Mouse (Mus musculus) brain, embryonic 14.5 days (tissue): Measurements from ENCODE around the gene Necab3. TPM values are rescaled to one million over a fixed set of nuclear protein-coding genes. Genes with fewer than 3 reads are reported as not detected.

Source experiments
- DNase-seq: peaks from one replicate; pipeline ENCODE4 v3.0.0-alpha.2; 2011; ENCODE audit warnings: low read depth
- CTCF ChIP-seq: fragments of 200-500 bp; IDR thresholded peaks from 2 replicates; pipeline ENCODE4 v1.5.1; 2012; ENCODE audit warnings: inconsistent platforms, mild to moderate bottlenecking, moderate library complexity, borderline replicate concordance; ENCODE audit not compliant: insufficient read depth, insufficient read length; ENCODE audit errors: extremely low read depth
- POLR2A ChIP-seq: fragments of 200-500 bp; IDR thresholded peaks from 2 replicates; pipeline ENCODE4 v1.6.1; 2012; ENCODE audit warnings: mild to moderate bottlenecking, inconsistent platforms, borderline replicate concordance; ENCODE audit not compliant: poor library complexity, insufficient read depth, insufficient read length, severe bottlenecking; ENCODE audit errors: extremely low read depth
- polyA plus RNA-seq: library from polyadenylated mRNA; depleted of rRNA; stranded (reverse); fragments of >200 nt; gene quantifications from 2 replicates; pipeline ENCODE4 v1.2.3, GENCODE M21; 2012

Gene Necab3
- polyA plus RNA-seq, 1 experiment: 11.6 TPM

DNA sequence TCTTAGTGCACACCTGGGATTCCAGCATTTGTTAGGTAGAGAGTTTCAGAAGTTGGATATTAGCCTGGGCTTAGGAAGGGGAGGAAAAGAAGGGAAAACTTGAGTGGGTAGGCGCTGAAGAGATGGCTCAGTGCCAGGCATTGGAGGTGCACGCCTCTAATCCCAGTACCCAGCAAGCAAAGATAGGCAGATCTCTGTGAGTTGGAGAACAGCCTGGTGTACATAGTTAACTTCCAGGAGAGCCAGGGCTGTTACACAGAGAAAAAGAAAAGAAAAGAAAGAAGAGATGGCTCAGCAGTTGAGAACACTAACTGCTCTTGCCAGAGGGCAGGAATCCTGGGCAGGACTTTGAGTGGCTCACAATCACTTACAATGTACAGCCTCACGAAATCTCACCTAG lies 32.2 kb downstream of the Necab3 start:
- no peak for TF ChIP-seq CTCF
- TF ChIP-seq POLR2A: no peak
- peak; percentile 29 for DNase-seq

DNA sequence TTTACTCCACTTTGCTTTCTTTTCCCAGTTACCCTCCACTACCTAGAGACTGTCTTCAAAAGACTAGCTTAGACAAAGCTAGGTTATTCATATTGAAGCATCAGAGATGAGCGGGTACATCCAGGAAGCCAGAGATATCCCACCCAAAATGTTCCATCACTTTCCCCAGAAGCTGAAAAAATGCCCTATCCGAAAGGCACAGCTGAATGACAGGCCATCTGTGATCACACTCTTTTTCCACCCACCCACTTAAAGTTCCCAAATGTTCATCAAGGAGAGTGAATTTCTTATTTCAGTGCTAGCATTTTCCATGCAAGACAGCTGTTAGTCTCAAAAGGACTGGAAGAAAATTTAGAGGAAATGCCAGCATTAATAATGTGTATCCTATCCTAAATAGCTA lies 33.4 kb downstream of the Necab3 start:
- no peak for TF ChIP-seq POLR2A
- TF ChIP-seq CTCF: no peak
- peak; percentile 59 for DNase-seq

DNA sequence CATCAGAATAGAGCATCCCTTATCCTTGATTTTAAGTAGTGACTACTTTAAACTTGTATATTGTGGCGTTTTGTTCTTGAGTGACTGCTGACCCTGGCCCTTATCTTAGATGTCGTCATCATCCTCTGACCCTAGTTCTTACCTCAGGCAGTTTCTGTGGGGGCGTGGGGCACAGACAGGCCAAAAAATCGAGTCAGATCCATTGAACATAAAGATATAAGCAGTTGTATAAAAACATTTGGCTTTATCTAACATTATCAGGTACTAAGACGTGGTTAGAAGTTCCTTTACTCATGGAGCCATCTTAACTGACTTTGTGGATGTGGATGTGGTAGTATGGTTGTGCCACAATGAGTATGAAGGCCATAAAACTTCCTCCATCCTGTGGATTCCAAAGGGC lies 36.4 kb downstream of the Necab3 start:
- TF ChIP-seq CTCF (no peak), POLR2A (no peak)
- DNase-seq: no peak

DNA sequence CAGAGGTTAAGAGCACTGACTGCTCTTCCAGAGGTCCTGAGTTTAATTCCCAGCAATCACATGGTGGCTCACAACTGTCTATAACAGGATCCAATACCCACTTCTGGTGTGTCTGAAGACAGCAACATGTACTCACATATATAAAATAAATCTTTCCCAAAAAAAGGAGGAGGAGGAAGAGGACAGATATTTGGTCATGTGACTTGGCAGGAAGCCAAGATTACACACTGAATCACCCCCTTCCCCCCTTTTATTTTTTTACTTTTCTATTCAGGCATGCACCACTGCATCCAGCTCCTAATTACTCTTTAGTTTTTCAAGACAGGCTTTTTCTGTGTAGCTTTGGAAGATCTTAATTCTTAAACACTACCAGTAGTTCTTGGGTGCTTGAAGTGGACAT lies 37.2 kb downstream of the Necab3 start:
- TF ChIP-seq CTCF: no peak
- no peak for TF ChIP-seq POLR2A
- no peak for DNase-seq

DNA sequence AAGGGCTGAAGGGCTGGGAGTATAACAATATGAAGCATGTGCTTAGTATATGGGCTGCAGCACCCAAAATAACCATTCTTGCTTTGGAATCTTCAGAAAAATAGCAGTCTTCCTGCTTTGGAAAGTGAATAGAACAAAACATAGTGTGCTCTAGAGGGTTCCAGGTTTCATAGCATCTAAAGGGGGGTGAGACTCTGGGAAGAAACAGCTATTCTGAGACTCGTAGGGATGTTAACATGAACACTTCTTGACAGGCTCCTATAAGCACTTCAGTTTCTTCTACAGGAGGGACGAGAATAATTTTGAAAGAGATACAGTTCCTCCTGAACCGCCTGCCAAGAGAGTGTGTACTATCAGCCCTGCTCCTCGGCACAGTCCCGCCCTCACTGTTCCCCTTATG lies 41.3 kb downstream of the Necab3 start:
- TF ChIP-seq CTCF (no peak), POLR2A (no peak)
- no peak for DNase-seq

DNA sequence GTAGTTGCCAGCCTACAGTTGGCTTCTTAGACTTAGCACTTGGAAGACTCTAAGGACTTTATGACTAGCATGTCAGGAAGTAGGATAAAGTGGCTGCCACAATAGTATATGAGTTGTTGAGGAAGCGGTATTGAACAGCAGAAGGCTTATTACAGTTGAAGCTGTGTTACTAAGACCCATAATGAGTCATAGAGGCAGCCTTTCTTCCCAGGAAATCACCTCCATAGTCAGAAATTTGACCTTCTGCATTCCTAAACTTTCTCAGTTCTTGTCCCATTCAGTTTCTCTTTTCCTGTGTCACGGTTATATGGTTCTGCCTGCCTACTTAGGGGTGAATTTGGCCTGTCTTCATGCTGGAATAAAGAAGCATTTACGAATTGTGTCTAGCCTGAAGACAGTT lies 41.7 kb downstream of the Necab3 start:
- TF ChIP-seq CTCF (no peak), POLR2A (no peak)
- DNase-seq: no peak

DNA sequence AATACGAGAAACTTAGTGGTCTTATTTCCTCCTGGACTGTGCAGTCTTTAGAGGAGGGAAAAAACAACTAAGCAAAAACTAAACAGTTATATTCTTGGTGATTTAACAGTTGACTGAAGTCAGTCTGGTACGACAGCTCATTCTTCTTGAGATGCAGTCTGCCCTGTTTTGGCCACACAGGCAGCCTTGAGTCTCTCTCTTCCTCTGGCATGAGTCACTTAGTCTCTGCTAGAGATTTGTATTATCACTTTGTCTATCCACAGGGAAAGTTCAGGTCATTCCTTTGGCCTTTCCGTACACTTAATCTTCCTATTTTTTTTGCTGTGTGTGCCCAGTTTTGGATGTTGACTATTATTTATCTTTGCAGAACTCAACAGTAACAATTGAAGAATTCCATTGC lies 48.5 kb downstream of the Necab3 start:
- DNase-seq: no peak
- TF ChIP-seq POLR2A (no peak), CTCF (no peak)

GRCm38 (mm10) chr2:154508450-154508849 lies 50.2 kb downstream of the Necab3 start:
- DNase-seq: no peak
- no peak for TF ChIP-seq POLR2A
- TF ChIP-seq CTCF: no peak

DNA sequence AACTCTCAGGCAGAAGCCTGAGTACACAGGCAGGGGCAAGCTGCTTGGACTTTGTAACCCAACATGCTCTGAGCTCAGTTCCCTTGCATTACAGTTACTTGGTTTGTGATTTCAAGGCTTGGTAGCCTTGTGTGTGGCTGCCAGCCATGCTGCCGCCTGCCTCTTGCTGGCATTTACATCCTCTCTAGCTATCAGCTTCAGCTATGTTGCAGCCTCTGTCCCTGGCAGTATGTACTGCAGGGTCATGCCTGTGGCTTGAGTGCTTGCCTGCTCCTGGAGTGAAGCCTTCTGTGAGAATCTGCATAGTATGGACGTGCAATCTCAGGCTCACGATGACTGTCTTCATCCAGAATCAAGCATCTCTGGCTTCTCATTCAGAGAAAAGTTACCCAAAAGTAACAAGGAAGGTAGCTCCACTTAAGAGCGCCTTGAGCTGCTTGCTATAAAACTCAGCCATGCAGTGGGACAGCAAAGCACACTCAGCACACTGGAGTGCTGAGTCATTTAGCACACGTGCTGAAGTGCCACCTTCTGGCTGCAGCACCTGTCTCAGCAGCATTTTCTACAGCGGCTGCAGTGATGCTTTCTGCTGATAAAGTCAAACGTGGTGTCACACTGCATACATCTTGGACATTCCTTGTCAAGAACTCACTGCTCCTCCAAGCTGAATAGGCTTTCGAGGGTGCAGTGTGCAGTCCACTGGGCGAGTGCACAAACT lies 51.0 kb downstream of the Necab3 start:
- no peak for TF ChIP-seq POLR2A
- TF ChIP-seq CTCF: peak; percentile 6; the same call in 1 of the 2 replicates
- DNase-seq: peak; percentile 60

DNA sequence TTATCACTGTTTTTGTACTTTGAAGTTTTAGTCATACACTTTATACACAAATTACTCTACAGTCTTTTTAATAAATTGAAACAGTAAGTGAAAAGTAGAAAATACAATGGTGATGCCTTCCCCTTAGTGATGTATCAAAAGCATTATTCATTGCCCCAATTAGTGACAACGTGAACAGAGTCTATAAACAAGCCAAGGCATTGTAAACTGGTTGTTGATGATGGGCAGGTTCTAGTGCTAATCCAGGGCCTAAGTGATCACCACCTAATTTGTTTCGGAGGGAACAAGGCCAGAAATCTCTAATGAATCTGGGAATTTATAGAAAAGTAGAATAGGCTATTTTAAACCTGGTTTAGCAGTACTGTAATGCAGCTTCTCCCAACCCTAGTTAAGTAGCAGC lies 51.6 kb downstream of the Necab3 start:
- no peak for TF ChIP-seq POLR2A
- TF ChIP-seq CTCF: no peak
- DNase-seq: peak; percentile 78

GRCm38 (mm10) chr2:154500758-154501157 lies 57.9 kb downstream of the Necab3 start:
- no peak for TF ChIP-seq POLR2A
- TF ChIP-seq CTCF: no peak
- DNase-seq: no peak

- DNase-seq: no peak
- TF ChIP-seq POLR2A: no peak
- TF ChIP-seq CTCF: no peak
These were observed 58.9 kb downstream of the Necab3 start for GRCm38 (mm10) chr2:154499717-154500247.
